Mouse (Mus musculus) urinary bladder, adult 2 months (tissue): ENCODE data around the gene Gm12887. TPM values are rescaled to one million over a fixed set of nuclear protein-coding genes. Genes with fewer than 3 reads are reported as not detected.

ENCODE experiments used
- DNase-seq: peaks from one replicate; pipeline ENCODE4 v3.0.0; 2022; ENCODE audit warnings: low spot score
- polyA plus RNA-seq: library from polyadenylated mRNA; depleted of rRNA; stranded (reverse); fragments of >200 nt; gene quantifications from 2 replicates; pipeline ENCODE4 v1.2.3, GENCODE M21; 2012; rRNA removed

Gene Gm12887
- not detected in 2 replicates for polyA plus RNA-seq

- DNase-seq, result no peak
Measured at GRCm38 (mm10) chr4:121622003-121622402, at the start of gene Gm12887. Gm12887 (minus strand) TSS chr4:121622103.

GRCm38 (mm10) chr4:121657040-121657439 lies 35.1 kb upstream of the Gm12887 start:
- DNase-seq, result no peak

Other genes starting within 250 kb of the Gm12887 start
- not detected in 2 replicates for gene Gm12886, start 199.0 kb downstream of the Gm12887 start, polyA plus RNA-seq